Mouse (Mus musculus): ENCODE data around the gene Hes6. TPM values are rescaled to one million over a fixed set of nuclear protein-coding genes. Genes with fewer than 3 reads are reported as not detected.

Gene Hes6
- polyA plus RNA-seq, 1 experiment = 32.9 TPM

DNA sequence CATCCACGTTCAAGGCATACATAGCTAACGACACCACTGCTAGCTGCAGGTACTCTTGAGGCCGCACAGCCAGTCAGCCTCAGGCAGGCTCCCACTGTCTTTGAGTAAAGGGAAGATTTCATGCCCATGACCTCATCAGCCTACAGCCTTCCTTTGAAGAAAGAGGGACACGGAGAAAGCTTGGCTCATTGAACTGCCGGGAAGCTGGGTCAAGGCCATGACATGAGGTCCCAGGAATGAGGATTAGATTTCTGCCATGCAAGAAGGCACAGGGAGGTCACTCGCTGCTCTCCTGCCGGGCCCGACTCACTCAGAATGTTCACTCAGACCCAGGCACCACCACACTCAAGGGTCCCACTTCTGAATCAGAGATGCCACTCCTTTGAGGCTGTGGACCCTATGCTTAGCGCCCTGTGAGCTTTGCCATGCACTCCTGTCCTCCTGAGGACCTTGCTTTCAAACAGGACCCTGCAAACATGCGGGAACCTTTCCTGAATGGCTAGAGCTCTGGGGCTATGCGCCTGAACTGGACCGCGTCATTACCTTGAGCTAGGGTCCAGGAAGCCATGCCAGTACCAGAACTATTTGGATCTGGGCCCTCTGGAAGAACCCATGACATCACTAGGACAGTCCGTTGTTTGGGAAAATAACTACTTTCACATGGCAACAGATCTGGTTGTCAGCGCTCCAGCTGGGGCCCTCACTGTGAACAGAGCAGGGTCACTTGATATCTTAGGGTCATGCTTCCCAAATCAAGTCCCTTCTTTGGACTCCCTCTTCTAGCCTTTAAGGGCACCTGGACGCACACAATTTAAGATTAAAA, 48.8 kb downstream of the Hes6 start:
- H3K27ac ChIP-seq (ENCODE audit: control insufficient read depth, insufficient read depth, low read depth, low read length, poor library complexity) = no peak overlapping the region
- H3K4me3 ChIP-seq (replicated peaks; ENCODE audit: control insufficient read depth, low read depth, low read length) = no peak overlapping the region
- TF ChIP-seq POLR2A (IDR thresholded peaks at IDR 0.05; ENCODE audit: borderline replicate concordance, control insufficient read depth, low read depth, low read length) = no peak
- no peak for TF ChIP-seq CTCF (IDR thresholded peaks at IDR 0.05; ENCODE audit: control insufficient read depth, insufficient read depth, low read length)
- 91% methylated on average over 16 of the region's 16 CpGs for WGBS
- no peaks in the 10 kb centered on the region for H3K4me1 ChIP-seq (ENCODE audit: control insufficient read depth, insufficient read depth, low read length)

DNA sequence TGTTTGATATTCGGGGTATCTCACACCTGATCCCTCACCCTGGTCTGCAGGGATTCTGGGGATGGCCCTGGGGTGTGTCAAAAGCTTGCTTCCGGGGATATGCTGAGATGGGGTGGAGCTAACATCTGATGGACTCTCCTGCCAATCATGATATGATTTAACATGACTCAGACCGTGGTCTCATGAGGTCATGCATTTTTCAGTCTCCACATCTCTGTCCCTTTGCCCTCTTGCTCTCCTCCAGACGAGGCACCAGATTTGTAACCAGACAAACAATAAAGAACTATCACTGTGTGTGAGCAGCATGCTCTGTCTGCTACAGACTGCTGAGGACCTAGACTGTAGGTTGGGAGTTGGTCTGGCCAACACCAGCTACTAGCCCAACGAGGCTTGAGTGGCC, 51.7 kb downstream of the Hes6 start:
- WGBS = 76% methylated on average over 5 of the region's 5 CpGs
- TF ChIP-seq POLR2A (IDR thresholded peaks at IDR 0.05; ENCODE audit: borderline replicate concordance, control insufficient read depth, low read depth, low read length) (no peak), CTCF (IDR thresholded peaks at IDR 0.05; ENCODE audit: control insufficient read depth, insufficient read depth, low read length) (no peak)
- Histone ChIP-seq H3K4me1 (ENCODE audit: control insufficient read depth, insufficient read depth, low read length) (no peaks in the 10 kb centered on the region), H3K4me3 (replicated peaks; ENCODE audit: control insufficient read depth, low read depth, low read length) (no peak overlapping the region), H3K27ac (ENCODE audit: control insufficient read depth, insufficient read depth, low read depth, low read length, poor library complexity) (no peak overlapping the region)

Other genes with a start within 250 kb of the Hes6 start
- 12.9 and 22.2 TPM in 2 replicates for gene Ramp1, start 234.2 kb downstream of the Hes6 start, polyA plus RNA-seq (2011; ENCODE audit: insufficient read depth, insufficient read length, low replicate concordance, missing spikeins)
- gene Ube2f, start 163.7 kb downstream of the Hes6 start, polyA plus RNA-seq (2011; ENCODE audit: insufficient read depth, insufficient read length, low replicate concordance, missing spikeins) = 48.9 and 62.6 TPM in 2 replicates
- 24.1 and 26.7 TPM in 2 replicates for gene Scly, start 115.7 kb downstream of the Hes6 start, polyA plus RNA-seq (2011; ENCODE audit: insufficient read depth, insufficient read length, low replicate concordance, missing spikeins)
- gene Espnl, start 92.0 kb downstream of the Hes6 start, polyA plus RNA-seq (2011; ENCODE audit: insufficient read depth, insufficient read length, low replicate concordance, missing spikeins) = not detected in 2 replicates
- not detected in 2 replicates for gene Klhl30, start 63.0 kb downstream of the Hes6 start, polyA plus RNA-seq (2011; ENCODE audit: insufficient read depth, insufficient read length, low replicate concordance, missing spikeins)
- 0.68 and 5.2 TPM in 2 replicates for gene Erfe, start 47.6 kb downstream of the Hes6 start, polyA plus RNA-seq (2011; ENCODE audit: insufficient read depth, insufficient read length, low replicate concordance, missing spikeins)
- 111 and 202 TPM in 2 replicates for gene Ilkap, start 15.2 kb downstream of the Hes6 start, polyA plus RNA-seq (2011; ENCODE audit: insufficient read depth, insufficient read length, low replicate concordance, missing spikeins)
- 2.3 and 9.4 TPM in 2 replicates for gene Per2, start 45.3 kb upstream of the Hes6 start, polyA plus RNA-seq (2011; ENCODE audit: insufficient read depth, insufficient read length, low replicate concordance, missing spikeins)
- 2.7 and 6.8 TPM in 2 replicates for gene Traf3ip1, start 80.6 kb upstream of the Hes6 start, polyA plus RNA-seq (2011; ENCODE audit: insufficient read depth, insufficient read length, low replicate concordance, missing spikeins)
- gene Asb1, start 126.5 kb upstream of the Hes6 start, polyA plus RNA-seq (2011; ENCODE audit: insufficient read depth, insufficient read length, low replicate concordance, missing spikeins) = 25.8 and 40.9 TPM in 2 replicates

Measured in bone marrow, adult 2 months (tissue).